Mouse (Mus musculus): ENCODE measurements at regions not wholly inside any gene's neighbourhood (a gene's known extent, or its start where the extent isn't known, plus 50 kb on each side); places are given as distances from the start of the nearest gene placed in this dataset.

GRCm38 (mm10) chr14:61861357-61861958 lies 254.2 kb downstream of the Kcnrg start:
- TF ChIP-seq GATA1 (IDR thresholded peaks at IDR 0.05; ENCODE audit: low read length) (no peak), TAL1 (IDR thresholded peaks at IDR 0.05; ENCODE audit: low read length) (no peak)

Data from erythroblast, embryonic 14.5 days (primary cell).